Mouse (Mus musculus): ENCODE measurements around the gene Gm42674. TPM values are rescaled to one million over a fixed set of nuclear protein-coding genes. Genes with fewer than 3 reads are reported as not detected.

Gm42674 gene
- not detected in 2 replicates for total RNA-seq (2014; rRNA removed)
- polyA plus RNA-seq (2012; rRNA removed): not detected in 2 replicates

- Histone ChIP-seq H3K4me3 (ENCODE audit: insufficient read depth, low read depth, low read length) (no peak within 1 kb of the TSS), H3K9ac (ENCODE audit: low read depth, low read length) (no peak within 1 kb of the TSS), H3K79me2 (ENCODE audit: control insufficient read depth, insufficient read depth, low read length) (no peaks in the 10 kb centered on the region), H3K27ac (replicated peaks; ENCODE audit: insufficient read depth, low read depth, low read length) (no peak within 1 kb of the TSS), H3K27me3 (ENCODE audit: control insufficient read depth, insufficient read depth, low read length) (no peaks in the 10 kb centered on the region), H3K4me1 (ENCODE audit: control insufficient read depth, insufficient read depth, low read length) (no peaks in the 10 kb centered on the region), H3K36me3 (ENCODE audit: control insufficient read depth, insufficient read depth, low read length) (no peaks in the 10 kb centered on the region)
- no peak for TF ChIP-seq CTCF (IDR thresholded peaks at IDR 0.05; ENCODE audit: low read depth, low read length)
- TF ChIP-seq POLR2A (IDR thresholded peaks at IDR 0.05; ENCODE audit: extremely low read depth, insufficient read depth, low read length): no peak
- no peak for DNase-seq (ENCODE audit: extremely low read depth, low read depth, low spot score)
- 82% methylated on average over 11 of the region's 11 CpGs for WGBS
Observed at GRCm38 (mm10) chr3:90601486-90602110, at the start of gene Gm42674. Gene Gm42674 (plus strand): TSS chr3:90601904.

- TF ChIP-seq POLR2A (IDR thresholded peaks at IDR 0.05; ENCODE audit: extremely low read depth, insufficient read depth, low read length) (no peak), CTCF (IDR thresholded peaks at IDR 0.05; ENCODE audit: low read depth, low read length) (no peak)
- H3K27me3 ChIP-seq (ENCODE audit: control insufficient read depth, insufficient read depth, low read length): no peaks in the 10 kb centered on the region
- WGBS: 81% methylated on average over 2 of the region's 2 CpGs
- H3K27ac ChIP-seq (replicated peaks; ENCODE audit: insufficient read depth, low read depth, low read length): no peak overlapping the region
- no peak overlapping the region for H3K4me3 ChIP-seq (ENCODE audit: insufficient read depth, low read depth, low read length)
- DNase-seq (ENCODE audit: extremely low read depth, low read depth, low spot score): no peak
- no peak overlapping the region for H3K9ac ChIP-seq (ENCODE audit: low read depth, low read length)
- H3K79me2 ChIP-seq (ENCODE audit: control insufficient read depth, insufficient read depth, low read length): no peaks in the 10 kb centered on the region
- no peaks in the 10 kb centered on the region for H3K4me1 ChIP-seq (ENCODE audit: control insufficient read depth, insufficient read depth, low read length)
- no peaks in the 10 kb centered on the region for H3K36me3 ChIP-seq (ENCODE audit: control insufficient read depth, insufficient read depth, low read length)
Observed at GRCm38 (mm10) chr3:90552231-90552630, 49.5 kb upstream of the Gm42674 start.

- Histone ChIP-seq H3K36me3 (ENCODE audit: control insufficient read depth, insufficient read depth, low read length) (no peaks in the 10 kb centered on the region), H3K27me3 (ENCODE audit: control insufficient read depth, insufficient read depth, low read length) (no peaks in the 10 kb centered on the region), H3K27ac (replicated peaks; ENCODE audit: insufficient read depth, low read depth, low read length) (no peak overlapping the region), H3K4me1 (ENCODE audit: control insufficient read depth, insufficient read depth, low read length) (no peaks in the 10 kb centered on the region), H3K9ac (ENCODE audit: low read depth, low read length) (no peak overlapping the region), H3K79me2 (ENCODE audit: control insufficient read depth, insufficient read depth, low read length) (no peaks in the 10 kb centered on the region), H3K4me3 (ENCODE audit: insufficient read depth, low read depth, low read length) (no peak overlapping the region)
- DNase-seq (ENCODE audit: extremely low read depth, low read depth, low spot score): no peak
- 80% methylated on average over 5 of the region's 5 CpGs for WGBS
- no peak for TF ChIP-seq POLR2A (IDR thresholded peaks at IDR 0.05; ENCODE audit: extremely low read depth, insufficient read depth, low read length)
- no peak for TF ChIP-seq CTCF (IDR thresholded peaks at IDR 0.05; ENCODE audit: low read depth, low read length)
Observed at GRCm38 (mm10) chr3:90555954-90556353, 45.8 kb upstream of the Gm42674 start.

- no peaks in the 10 kb centered on the region for H3K79me2 ChIP-seq (ENCODE audit: control insufficient read depth, insufficient read depth, low read length)
- no peak within 1 kb of the TSS for H3K4me3 ChIP-seq (ENCODE audit: insufficient read depth, low read depth, low read length)
- no peaks in the 10 kb centered on the region for H3K4me1 ChIP-seq (ENCODE audit: control insufficient read depth, insufficient read depth, low read length)
- no peaks in the 10 kb centered on the region for H3K36me3 ChIP-seq (ENCODE audit: control insufficient read depth, insufficient read depth, low read length)
- no peak for DNase-seq (ENCODE audit: extremely low read depth, low read depth, low spot score)
- no peaks in the 10 kb centered on the region for H3K27me3 ChIP-seq (ENCODE audit: control insufficient read depth, insufficient read depth, low read length)
- WGBS: 87% methylated on average over 6 of the region's 6 CpGs
- H3K27ac ChIP-seq (replicated peaks; ENCODE audit: insufficient read depth, low read depth, low read length): no peak within 1 kb of the TSS
- TF ChIP-seq POLR2A (IDR thresholded peaks at IDR 0.05; ENCODE audit: extremely low read depth, insufficient read depth, low read length) (no peak), CTCF (IDR thresholded peaks at IDR 0.05; ENCODE audit: low read depth, low read length) (no peak)
- no peak within 1 kb of the TSS for H3K9ac ChIP-seq (ENCODE audit: low read depth, low read length)
Observed at GRCm38 (mm10) chr3:90560008-90560628, 41.6 kb upstream of the Gm42674 start, which contains the start of gene S100a3. Gene S100a3 (plus strand): TSS chr3:90560578.

- no peaks in the 10 kb centered on the region; the same call in 1 of the 2 replicates for H3K27me3 ChIP-seq (ENCODE audit: control insufficient read depth, insufficient read depth, low read length)
- no peaks in the 10 kb centered on the region for H3K79me2 ChIP-seq (ENCODE audit: control insufficient read depth, insufficient read depth, low read length)
- no peak overlapping the region for H3K4me3 ChIP-seq (ENCODE audit: insufficient read depth, low read depth, low read length)
- no peak overlapping the region for H3K27ac ChIP-seq (replicated peaks; ENCODE audit: insufficient read depth, low read depth, low read length)
- TF ChIP-seq POLR2A (IDR thresholded peaks at IDR 0.05; ENCODE audit: extremely low read depth, insufficient read depth, low read length) (no peak), CTCF (IDR thresholded peaks at IDR 0.05; ENCODE audit: low read depth, low read length) (no peak)
- H3K36me3 ChIP-seq (ENCODE audit: control insufficient read depth, insufficient read depth, low read length): no peaks in the 10 kb centered on the region
- no peak overlapping the region for H3K9ac ChIP-seq (ENCODE audit: low read depth, low read length)
- no peak for DNase-seq (ENCODE audit: extremely low read depth, low read depth, low spot score)
- WGBS: 84% methylated on average over 5 of the region's 5 CpGs
- H3K4me1 ChIP-seq (ENCODE audit: control insufficient read depth, insufficient read depth, low read length): no peaks in the 10 kb centered on the region
Observed at GRCm38 (mm10) chr3:90574691-90575090, 27.0 kb upstream of the Gm42674 start.

- Histone ChIP-seq H3K27me3 (ENCODE audit: control insufficient read depth, insufficient read depth, low read length) (no peaks in the 10 kb centered on the region; the same call in 1 of the 2 replicates), H3K79me2 (ENCODE audit: control insufficient read depth, insufficient read depth, low read length) (no peaks in the 10 kb centered on the region), H3K4me3 (ENCODE audit: insufficient read depth, low read depth, low read length) (no peak overlapping the region), H3K27ac (replicated peaks; ENCODE audit: insufficient read depth, low read depth, low read length) (no peak overlapping the region), H3K36me3 (ENCODE audit: control insufficient read depth, insufficient read depth, low read length) (no peaks in the 10 kb centered on the region), H3K4me1 (ENCODE audit: control insufficient read depth, insufficient read depth, low read length) (no peaks in the 10 kb centered on the region), H3K9ac (ENCODE audit: low read depth, low read length) (no peak overlapping the region)
- TF ChIP-seq CTCF (IDR thresholded peaks at IDR 0.05; ENCODE audit: low read depth, low read length): no peak
- no peak for TF ChIP-seq POLR2A (IDR thresholded peaks at IDR 0.05; ENCODE audit: extremely low read depth, insufficient read depth, low read length)
- 63% methylated on average over 3 of the region's 3 CpGs for WGBS
- DNase-seq (ENCODE audit: extremely low read depth, low read depth, low spot score): no peak
Observed at GRCm38 (mm10) chr3:90575320-90575719, 26.4 kb upstream of the Gm42674 start.

Data from liver, adult 2 months (tissue).